8 mouse cellular contexts compared by ENCODE assay signal in genomic region chr2:27540515-27540836, GRCm38 (mm10). TPM values are rescaled to one million over a fixed set of nuclear protein-coding genes. Genes with fewer than 3 reads are reported as not detected.
DNase-seq lines count a peak whose midpoint lies in the region; ATAC-seq and TF ChIP-seq lines count a peak whose summit lies in the region.

No protein-coding gene starts in this region.

- TF ChIP-seq CTCF in C2C12 (IDR thresholded peaks at IDR 0.05; ENCODE audit: control insufficient read depth, insufficient read depth, insufficient read length): no peak

- H3K79me3 ChIP-seq in C2C12 (ENCODE audit: low read depth): no peaks in the 10 kb centered on the region

- 0 out of 2 replicates have a peak, but pooled peaks have one; percentile 9 for ATAC-seq in frontal cortex, adult (ENCODE audit: low TSS enrichment)
- peak; percentile 36 for ATAC-seq in forebrain, embryonic 14.5 days
- ATAC-seq in liver, embryonic 15.5 days (ENCODE audit: insufficient read depth): peak; percentile 4; the same call in 1 of the 2 replicates

- H3K4me3 ChIP-seq in C2C12 (ENCODE audit: insufficient read depth, poor library complexity, severe bottlenecking): peak overlapping the region; percentile 11
- H3K4me3 ChIP-seq in forebrain, embryonic 14.5 days (ENCODE audit: low read depth, low read length): peak overlapping the region; percentile 43
- peak overlapping the region; percentile 64 for H3K4me3 ChIP-seq in liver, embryonic 15.5 days (replicated peaks)

- H3K36me3 ChIP-seq in C2C12 (ENCODE audit: control insufficient read depth, insufficient read depth): peaks cover 7% of the 10 kb centered on the region
- H3K36me3 ChIP-seq in forebrain, embryonic 14.5 days (ENCODE audit: control insufficient read depth, insufficient read depth, low read length): peaks cover 11% of the 10 kb centered on the region
- peaks cover 16% of the 10 kb centered on the region for H3K36me3 ChIP-seq in liver, embryonic 15.5 days (replicated peaks)

- DNase-seq in frontal cortex, adult 2 months (ENCODE audit: extremely low spot score in 1 of 2, low spot score in 1 of 2): no peak
- no peak for DNase-seq in forebrain, embryonic 14.5 days (ENCODE audit: low spot score)
- no peak for DNase-seq in right cerebral cortex, postnatal 36 days (ENCODE audit: low spot score in 2 of 2)
- no peak for DNase-seq in frontal cortex, postnatal 36 days (ENCODE audit: low spot score in 2 of 2)
- DNase-seq in right cerebral cortex, postnatal 25 days: no peak

- no peaks in the 10 kb centered on the region for H3K9me3 ChIP-seq in forebrain, embryonic 14.5 days (replicated peaks; ENCODE audit: control insufficient read depth, low read length)
- no peaks in the 10 kb centered on the region for H3K9me3 ChIP-seq in liver, embryonic 15.5 days (replicated peaks)

- peak overlapping the region; percentile 81 for H3K4me2 ChIP-seq in forebrain, embryonic 14.5 days (ENCODE audit: low read length)
- H3K4me2 ChIP-seq in liver, embryonic 15.5 days: peak overlapping the region; percentile 84

- H3K27ac ChIP-seq in forebrain, embryonic 14.5 days (ENCODE audit: low read depth, low read length): peak overlapping the region; percentile 86
- peak overlapping the region; percentile 94 for H3K27ac ChIP-seq in liver, embryonic 15.5 days (replicated peaks)

- no peaks in the 10 kb centered on the region for H3K79me2 ChIP-seq in C2C12 (ENCODE audit: control insufficient read depth, insufficient read depth)

- H3K27me3 ChIP-seq in C2C12 (ENCODE audit: control insufficient read depth, insufficient read depth, insufficient read length): no peaks in the 10 kb centered on the region
- no peaks in the 10 kb centered on the region for H3K27me3 ChIP-seq in forebrain, embryonic 14.5 days (replicated peaks; ENCODE audit: control insufficient read depth, insufficient read depth, low read length)
- H3K27me3 ChIP-seq in liver, embryonic 15.5 days: no peaks in the 10 kb centered on the region

- peak overlapping the region; percentile 55 for H3ac ChIP-seq in C2C12 (ENCODE audit: control insufficient read depth, insufficient read length, low read depth)

- 30% methylated on average over 10 of the region's 10 CpGs for WGBS in forebrain, embryonic 14.5 days
- WGBS in liver, embryonic 15.5 days (ENCODE audit: insufficient replicate concordance): 19% methylated on average over 10 of the region's 10 CpGs

- H3K4me1 ChIP-seq in forebrain, embryonic 14.5 days (ENCODE audit: control insufficient read depth, insufficient read depth, low read length): peaks cover 8% of the 10 kb centered on the region
- H3K4me1 ChIP-seq in liver, embryonic 15.5 days (replicated peaks): peaks cover 21% of the 10 kb centered on the region

- H3K9ac ChIP-seq in forebrain, embryonic 14.5 days (ENCODE audit: low read length): peak overlapping the region; percentile 70
- peak overlapping the region; percentile 62 for H3K9ac ChIP-seq in liver, embryonic 15.5 days

TF ChIP-seq in C2C12, 6 proteins besides CTCF, POLR2A, EP300 and RAD21:
- TF ChIP-seq MYOG (IDR thresholded peaks at IDR 0.05; ENCODE audit: control insufficient read depth, extremely low read depth, insufficient read length): no peak
- TF ChIP-seq USF1 (IDR thresholded peaks at IDR 0.05; ENCODE audit: low read depth): no peak
- TF ChIP-seq FOSL1 (IDR thresholded peaks at IDR 0.05; ENCODE audit: insufficient read depth, low read length, poor library complexity, severe bottlenecking): no peak
- TF ChIP-seq CEBPB (IDR thresholded peaks at IDR 0.05; ENCODE audit: low read depth): no peak
- TF ChIP-seq MYOD1 (IDR thresholded peaks at IDR 0.05; ENCODE audit: control insufficient read depth, insufficient read length, low read depth): no peak
- TF ChIP-seq MAX (IDR thresholded peaks at IDR 0.05): no peak

RNA-seq across cellular contexts. Expression of gene Wdr5, which starts 25.5 kb away (rescaled TPM):
- 27.8 and 31.8 TPM in 2 replicates for polyA plus RNA-seq in frontal cortex, adult 2 months (2012; rRNA removed)
- polyA plus RNA-seq in C2C12 (2012; fragmentation: generic; extraction: Trizol): 46.9 TPM
- 49.5 and 52.5 TPM in 2 replicates for polyA plus RNA-seq in forebrain, embryonic 14.5 days (2014; fragmentation: Nextera tagmentation; extraction: Ambion mirVana)
- polyA plus RNA-seq in liver, embryonic 15.5 days (2015; fragmentation: Nextera tagmentation; extraction: Ambion mirVana): 26.2 and 27.5 TPM in 2 replicates

RNA-seq across cellular contexts. Expression of gene Brd3, which starts 33.0 kb away (rescaled TPM):
- polyA plus RNA-seq in frontal cortex, adult 2 months (2012; rRNA removed): 25.8 and 29.6 TPM in 2 replicates
- polyA plus RNA-seq in C2C12 (2012; fragmentation: generic; extraction: Trizol): 21.6 TPM
- 155 and 170 TPM in 2 replicates for polyA plus RNA-seq in forebrain, embryonic 14.5 days (2014; fragmentation: Nextera tagmentation; extraction: Ambion mirVana)
- 22.5 and 22.9 TPM in 2 replicates for polyA plus RNA-seq in liver, embryonic 15.5 days (2015; fragmentation: Nextera tagmentation; extraction: Ambion mirVana)

Comparison
In these comparisons a context has a peak if more than half of its experiments do, and no peak if none do; other contexts are left out.
1. H3K4me3 ChIP-seq: peak in every context shown above with its lines; median percentile 64 in liver, embryonic 15.5 days; 43 in forebrain, embryonic 14.5 days; 11 in C2C12.